Mouse (Mus musculus): ENCODE measurements around the gene Csnk2a2. TPM values are rescaled to one million over a fixed set of nuclear protein-coding genes. Genes with fewer than 3 reads are reported as not detected.

Gene Csnk2a2
- polyA plus RNA-seq, 1 experiment from 2014 or later, result 8.9 TPM

GRCm38 (mm10) chr8:95396752-95397151, 93.1 kb downstream of the Csnk2a2 start:
- H3K27ac ChIP-seq, result peak overlapping the region; percentile 50
- ATAC-seq (ENCODE audit: low FRiP score), result no peak
- H3K9ac ChIP-seq, result no peak overlapping the region

More at GRCm38 (mm10) chr8:95396752-95397151, 93.1 kb downstream of the Csnk2a2 start:
- H3K9me3 ChIP-seq, result no peaks in the 10 kb centered on the region
- H3K4me2 ChIP-seq, result no peak overlapping the region
- peaks cover 25% of the 10 kb centered on the region for H3K4me1 ChIP-seq (replicated peaks)
- H3K4me3 ChIP-seq, result no peak overlapping the region
- 71% methylated on average over 11 of the region's 11 CpGs for WGBS
- H3K27me3 ChIP-seq, result no peaks in the 10 kb centered on the region
- no peaks in the 10 kb centered on the region for H3K36me3 ChIP-seq

Other genes with a start within 250 kb of the Csnk2a2 start
- gene Cngb1, start 183.5 kb downstream of the Csnk2a2 start, polyA plus RNA-seq (2015; fragmentation: Nextera tagmentation; extraction: Ambion mirVana), result 0.45 and 0.48 TPM in 2 replicates
- gene Tepp, start 179.5 kb downstream of the Csnk2a2 start, polyA plus RNA-seq (2015; fragmentation: Nextera tagmentation; extraction: Ambion mirVana), result 0.94 and 2.1 TPM in 2 replicates
- gene Zfp319, start 158.1 kb downstream of the Csnk2a2 start, polyA plus RNA-seq (2015; fragmentation: Nextera tagmentation; extraction: Ambion mirVana), result 16.6 and 17.4 TPM in 2 replicates
- gene Usb1, start 157.8 kb downstream of the Csnk2a2 start, polyA plus RNA-seq (2015; fragmentation: Nextera tagmentation; extraction: Ambion mirVana), result 35.1 and 37.8 TPM in 2 replicates
- gene Mmp15, start 137.8 kb downstream of the Csnk2a2 start, polyA plus RNA-seq (2015; fragmentation: Nextera tagmentation; extraction: Ambion mirVana), result 17.4 and 18.4 TPM in 2 replicates
- gene Cfap20, start 55.2 kb downstream of the Csnk2a2 start, polyA plus RNA-seq (2015; fragmentation: Nextera tagmentation; extraction: Ambion mirVana), result 134 TPM in 2 replicates
- gene Ccdc113, start 44.0 kb upstream of the Csnk2a2 start, polyA plus RNA-seq (2015; fragmentation: Nextera tagmentation; extraction: Ambion mirVana), result 1.9 and 3.0 TPM in 2 replicates
- gene Prss54, start 86.3 kb upstream of the Csnk2a2 start, polyA plus RNA-seq (2015; fragmentation: Nextera tagmentation; extraction: Ambion mirVana), result not detected in 2 replicates
- gene Gins3, start 143.4 kb upstream of the Csnk2a2 start, polyA plus RNA-seq (2015; fragmentation: Nextera tagmentation; extraction: Ambion mirVana), result 8.1 and 8.2 TPM in 2 replicates
- gene Ndrg4, start 186.9 kb upstream of the Csnk2a2 start, polyA plus RNA-seq (2015; fragmentation: Nextera tagmentation; extraction: Ambion mirVana), result 224 and 229 TPM in 2 replicates
- 23.6 and 23.7 TPM in 2 replicates for gene Setd6, start 225.8 kb upstream of the Csnk2a2 start, polyA plus RNA-seq (2015; fragmentation: Nextera tagmentation; extraction: Ambion mirVana)

Measured in hindbrain, embryonic 13.5 days (tissue).